Mouse (Mus musculus): ENCODE measurements around the gene Rnf216.

DNA sequence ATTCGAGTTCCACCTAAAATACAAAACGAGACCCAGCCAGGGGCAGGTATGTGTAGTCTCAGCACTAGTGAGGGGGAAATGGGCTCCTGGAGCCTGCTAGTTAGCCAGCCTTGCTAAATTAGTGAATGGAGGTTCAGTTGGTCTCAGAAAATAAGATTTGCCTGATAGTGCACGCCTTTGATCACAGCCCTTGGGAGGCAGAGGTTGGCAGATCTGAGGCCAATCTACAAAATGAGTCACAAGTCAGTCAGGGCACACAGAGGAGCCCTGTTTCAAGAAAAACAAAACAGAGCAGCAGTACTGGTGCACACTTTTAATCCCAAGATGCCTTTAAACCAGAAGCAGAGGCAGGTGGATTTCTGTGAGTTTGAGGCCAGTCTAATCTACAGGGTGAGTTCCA is 123.6 kb downstream of the Rnf216 start:
- TF ChIP-seq CTCF (conservative IDR thresholded peaks at IDR 0.05 in 1 of 2, IDR thresholded peaks at IDR 0.05 in 1 of 2; ENCODE audit: low read depth in 2 of 2, low read length in 2 of 2) (no peak), HCFC1 (IDR thresholded peaks at IDR 0.05; ENCODE audit: low read depth, low read length) (no peak), NRF1 (IDR thresholded peaks at IDR 0.05; ENCODE audit: low read depth, low read length) (no peak), NELFE (IDR thresholded peaks at IDR 0.05; ENCODE audit: low read depth, low read length) (no peak), MYC (IDR thresholded peaks at IDR 0.05; ENCODE audit: low read depth, low read length) (no peak), MEF2A (IDR thresholded peaks at IDR 0.05; ENCODE audit: borderline replicate concordance, low read depth, low read length) (no peak), CHD1 (IDR thresholded peaks at IDR 0.05; ENCODE audit: low read depth, low read length) (no peak), POLR2A (IDR thresholded peaks at IDR 0.05; ENCODE audit: low read depth, low read length) (no peak), MXI1 (IDR thresholded peaks at IDR 0.05; ENCODE audit: low read depth, low read length) (no peak), UBTF (IDR thresholded peaks at IDR 0.05; ENCODE audit: low read depth, low read length) (no peak), POLR2AphosphoS2 (IDR thresholded peaks at IDR 0.05; ENCODE audit: low read depth, low read length) (no peak)

Data from CH12.LX (cell line).